Mouse (Mus musculus): ENCODE data around the gene Fut8. TPM values are rescaled to one million over a fixed set of nuclear protein-coding genes. Genes with fewer than 3 reads are reported as not detected.
"Not testable (repeated sequence)": the region's sequence is repeated elsewhere in the genome, so short reads cannot be mapped to it uniquely, and the experiment has no call there.

The Fut8 gene
- polyA plus RNA-seq, 1 experiment, result 10.9 TPM

DNA sequence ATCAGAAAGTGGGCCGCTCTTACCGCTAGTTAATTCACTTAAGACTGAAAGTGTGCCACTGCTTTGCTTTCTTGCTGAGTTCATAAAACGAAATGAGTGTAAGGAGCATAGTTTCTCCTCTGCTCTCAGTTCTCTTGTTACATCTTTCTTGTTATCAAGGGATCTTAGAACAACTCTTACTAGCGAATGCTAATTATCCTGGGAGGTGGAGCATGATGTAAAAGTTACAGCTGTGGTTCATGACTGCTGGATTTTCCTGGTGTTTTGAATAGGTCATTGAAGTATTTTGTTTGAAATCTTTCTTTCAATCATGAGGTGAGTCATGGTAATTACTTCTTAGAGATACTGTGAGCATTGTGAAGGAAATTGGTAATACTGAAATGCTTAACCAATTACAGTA, 53.1 kb downstream of the Fut8 start:
- Histone ChIP-seq H3K4me1 (ENCODE audit: control insufficient read depth, insufficient read depth, insufficient read length, low read length) (no peaks in the 10 kb centered on the region), H3K36me3 (ENCODE audit: control insufficient read depth, insufficient read depth, low read length) (no peaks in the 10 kb centered on the region), H3K27ac (ENCODE audit: insufficient read depth, low read depth, low read length) (no peak overlapping the region), H3K27me3 (ENCODE audit: control insufficient read depth, insufficient read depth, low read length) (no peaks in the 10 kb centered on the region), H3K4me3 (ENCODE audit: low read depth, low read length) (no peak overlapping the region)
- TF ChIP-seq CTCF (IDR thresholded peaks at IDR 0.05; ENCODE audit: extremely low read depth, insufficient read length, insufficient replicate concordance, low read depth, low read length) (no peak), POLR2A (IDR thresholded peaks at IDR 0.05; ENCODE audit: low read depth, low read length) (no peak)
- whole genome bisulfite sequencing, result 67% methylated on average over 4 of the region's 4 CpGs

DNA sequence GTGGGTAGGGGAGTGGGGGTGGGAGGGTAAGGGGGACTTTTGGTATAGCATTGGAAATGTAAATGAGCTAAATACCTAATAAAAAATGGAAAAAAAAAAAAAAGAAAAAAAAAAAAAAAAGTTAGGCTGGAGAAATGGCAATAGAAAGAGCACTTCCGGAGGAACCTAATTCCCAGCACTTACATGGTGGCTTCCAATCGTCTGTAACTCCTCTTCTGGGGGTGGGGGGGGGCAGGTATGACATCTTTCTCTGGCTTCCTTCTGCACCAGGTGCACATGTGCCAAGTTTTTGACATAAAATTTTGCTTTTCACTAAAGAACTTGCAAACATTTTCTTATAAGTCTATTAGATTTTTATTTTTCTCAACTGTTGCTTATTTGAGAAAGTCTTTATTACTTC, 53.9 kb downstream of the Fut8 start:
- not testable (repeated sequence) for H3K4me3 ChIP-seq (ENCODE audit: low read depth, low read length); H3K4me1 ChIP-seq (ENCODE audit: control insufficient read depth, insufficient read depth, insufficient read length, low read length); H3K27me3 ChIP-seq (ENCODE audit: control insufficient read depth, insufficient read depth, low read length); H3K27ac ChIP-seq (ENCODE audit: insufficient read depth, low read depth, low read length); H3K36me3 ChIP-seq (ENCODE audit: control insufficient read depth, insufficient read depth, low read length)
- 50% methylated on average over 2 of the region's 2 CpGs for WGBS

DNA sequence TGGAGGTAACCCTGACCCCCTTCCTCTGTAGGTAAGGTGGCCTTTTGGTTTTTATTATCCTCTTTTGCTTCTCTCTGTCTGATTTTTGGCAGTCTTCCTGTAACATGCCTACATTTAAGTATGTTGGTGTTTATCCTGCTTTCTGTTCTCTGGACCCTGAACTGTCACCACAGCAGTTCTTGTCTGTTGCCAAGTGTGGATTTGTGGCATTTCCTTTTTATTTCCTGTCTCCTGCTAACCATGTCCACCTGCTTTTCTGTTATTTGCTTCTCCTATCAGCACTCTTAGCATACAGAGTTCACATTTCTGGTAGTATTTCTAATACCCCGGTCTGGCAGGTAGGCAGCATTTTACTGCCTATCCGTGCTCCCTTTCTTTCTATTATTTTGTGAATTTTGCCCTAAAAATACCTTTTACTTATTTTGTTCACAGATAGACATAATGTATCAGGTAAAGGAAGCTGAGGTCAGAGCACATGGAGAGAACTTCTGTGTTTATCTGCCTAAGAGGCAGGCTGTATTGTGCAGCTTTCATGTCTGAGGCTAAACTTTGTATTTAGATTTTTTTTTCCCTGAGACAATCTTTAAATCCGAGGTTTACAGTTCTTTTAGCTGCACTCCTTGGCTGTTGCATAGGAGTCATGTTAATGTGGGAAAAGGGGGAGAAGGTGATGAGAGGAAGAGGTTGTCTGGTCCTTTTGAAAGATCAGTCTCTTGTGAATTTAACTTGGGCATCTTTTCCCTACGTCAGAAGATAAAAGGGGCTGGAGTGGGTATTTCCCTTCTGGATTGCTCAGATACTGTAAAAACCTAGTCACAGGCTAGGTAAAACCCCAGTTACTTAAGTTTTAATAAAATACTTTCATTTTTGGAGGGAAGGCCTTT, 54.7 kb downstream of the Fut8 start:
- Histone ChIP-seq H3K4me1 (ENCODE audit: control insufficient read depth, insufficient read depth, insufficient read length, low read length) (no peaks in the 10 kb centered on the region), H3K4me3 (ENCODE audit: low read depth, low read length) (no peak overlapping the region), H3K36me3 (ENCODE audit: control insufficient read depth, insufficient read depth, low read length) (no peaks in the 10 kb centered on the region), H3K27me3 (ENCODE audit: control insufficient read depth, insufficient read depth, low read length) (no peaks in the 10 kb centered on the region), H3K27ac (ENCODE audit: insufficient read depth, low read depth, low read length) (no peak overlapping the region)
- WGBS, result 35% methylated on average over 4 of the region's 4 CpGs
- TF ChIP-seq CTCF (IDR thresholded peaks at IDR 0.05; ENCODE audit: extremely low read depth, insufficient read length, insufficient replicate concordance, low read depth, low read length) (no peak), POLR2A (IDR thresholded peaks at IDR 0.05; ENCODE audit: low read depth, low read length) (no peak)

DNA sequence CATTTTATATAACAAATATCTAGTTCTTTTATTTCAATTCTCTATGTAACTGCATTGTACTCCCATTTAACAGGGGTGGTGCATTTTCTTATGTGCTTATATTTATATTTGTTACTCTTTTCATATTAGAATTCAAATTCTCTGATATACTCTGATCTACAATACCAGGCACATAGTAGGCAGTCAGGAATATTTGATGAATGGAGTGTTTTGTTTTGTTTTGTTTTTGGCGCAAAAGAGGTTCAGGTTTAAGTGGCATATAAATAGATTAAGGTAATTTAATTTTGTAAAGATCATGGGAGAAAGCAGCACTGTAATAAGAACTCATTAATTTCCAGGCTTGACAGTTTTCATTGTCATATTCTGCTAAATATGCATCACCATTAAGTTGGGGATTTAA, 58.2 kb downstream of the Fut8 start:
- no peaks in the 10 kb centered on the region for H3K36me3 ChIP-seq (ENCODE audit: control insufficient read depth, insufficient read depth, low read length)
- no peak for TF ChIP-seq CTCF (IDR thresholded peaks at IDR 0.05; ENCODE audit: extremely low read depth, insufficient read length, insufficient replicate concordance, low read depth, low read length)
- TF ChIP-seq POLR2A (IDR thresholded peaks at IDR 0.05; ENCODE audit: low read depth, low read length), result no peak
- H3K27ac ChIP-seq (ENCODE audit: insufficient read depth, low read depth, low read length), result no peak overlapping the region
- no peaks in the 10 kb centered on the region for H3K4me1 ChIP-seq (ENCODE audit: control insufficient read depth, insufficient read depth, insufficient read length, low read length)
- no peak overlapping the region for H3K4me3 ChIP-seq (ENCODE audit: low read depth, low read length)
- no peaks in the 10 kb centered on the region for H3K27me3 ChIP-seq (ENCODE audit: control insufficient read depth, insufficient read depth, low read length)
- 96% methylated on average over 1 of the region's 1 CpGs for WGBS

DNA sequence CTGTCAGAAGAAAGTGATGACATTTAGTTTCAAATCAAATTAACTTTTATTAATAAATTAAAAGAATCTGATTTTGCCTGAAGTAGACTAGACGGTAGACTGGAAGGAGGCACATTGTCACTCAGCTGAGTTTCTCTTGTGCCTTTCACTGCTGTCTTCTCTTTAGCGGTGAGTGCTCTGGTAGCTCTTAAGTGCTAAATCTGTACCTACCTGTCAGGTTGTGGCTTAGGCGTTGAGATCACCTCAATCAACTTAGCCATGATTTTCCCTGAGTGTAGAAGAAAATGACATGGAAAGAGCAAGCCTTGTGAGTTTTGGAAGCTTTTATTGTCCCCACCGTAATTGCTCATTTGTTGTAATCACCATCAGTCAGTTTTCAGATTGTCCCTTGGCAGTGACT, 59.2 kb downstream of the Fut8 start:
- Histone ChIP-seq H3K27me3 (ENCODE audit: control insufficient read depth, insufficient read depth, low read length) (no peaks in the 10 kb centered on the region), H3K36me3 (ENCODE audit: control insufficient read depth, insufficient read depth, low read length) (no peaks in the 10 kb centered on the region), H3K4me3 (ENCODE audit: low read depth, low read length) (no peak overlapping the region), H3K27ac (ENCODE audit: insufficient read depth, low read depth, low read length) (no peak overlapping the region), H3K4me1 (ENCODE audit: control insufficient read depth, insufficient read depth, insufficient read length, low read length) (no peaks in the 10 kb centered on the region)
- WGBS, result 76% methylated on average over 4 of the region's 4 CpGs
- TF ChIP-seq CTCF (IDR thresholded peaks at IDR 0.05; ENCODE audit: extremely low read depth, insufficient read length, insufficient replicate concordance, low read depth, low read length) (no peak), POLR2A (IDR thresholded peaks at IDR 0.05; ENCODE audit: low read depth, low read length) (no peak)

DNA sequence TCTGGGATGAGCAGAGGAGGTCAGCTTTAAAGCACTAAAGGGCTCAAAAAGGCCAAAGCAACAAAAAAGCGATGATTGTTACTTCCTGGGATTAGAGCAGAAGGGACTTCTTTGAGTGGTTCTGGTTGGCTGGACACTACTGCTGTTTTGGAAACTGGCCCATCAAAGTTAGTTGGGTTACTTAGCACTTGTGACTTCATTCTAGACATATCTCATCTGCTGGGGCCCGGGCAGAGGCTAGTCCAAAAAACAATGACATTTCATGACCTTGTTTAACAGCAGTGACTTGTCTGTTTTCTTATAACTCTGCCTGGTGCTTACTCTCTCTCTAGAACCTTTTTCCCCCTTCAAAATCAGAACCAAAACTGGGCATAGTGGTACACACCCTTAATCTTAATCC, 59.9 kb downstream of the Fut8 start:
- TF ChIP-seq CTCF (IDR thresholded peaks at IDR 0.05; ENCODE audit: extremely low read depth, insufficient read length, insufficient replicate concordance, low read depth, low read length), result no peak
- no peak for TF ChIP-seq POLR2A (IDR thresholded peaks at IDR 0.05; ENCODE audit: low read depth, low read length)
- Histone ChIP-seq H3K36me3 (ENCODE audit: control insufficient read depth, insufficient read depth, low read length) (no peaks in the 10 kb centered on the region), H3K27me3 (ENCODE audit: control insufficient read depth, insufficient read depth, low read length) (no peaks in the 10 kb centered on the region), H3K4me1 (ENCODE audit: control insufficient read depth, insufficient read depth, insufficient read length, low read length) (no peaks in the 10 kb centered on the region), H3K4me3 (ENCODE audit: low read depth, low read length) (no peak overlapping the region), H3K27ac (ENCODE audit: insufficient read depth, low read depth, low read length) (no peak overlapping the region)
- WGBS, result 79% methylated on average over 2 of the region's 2 CpGs

DNA sequence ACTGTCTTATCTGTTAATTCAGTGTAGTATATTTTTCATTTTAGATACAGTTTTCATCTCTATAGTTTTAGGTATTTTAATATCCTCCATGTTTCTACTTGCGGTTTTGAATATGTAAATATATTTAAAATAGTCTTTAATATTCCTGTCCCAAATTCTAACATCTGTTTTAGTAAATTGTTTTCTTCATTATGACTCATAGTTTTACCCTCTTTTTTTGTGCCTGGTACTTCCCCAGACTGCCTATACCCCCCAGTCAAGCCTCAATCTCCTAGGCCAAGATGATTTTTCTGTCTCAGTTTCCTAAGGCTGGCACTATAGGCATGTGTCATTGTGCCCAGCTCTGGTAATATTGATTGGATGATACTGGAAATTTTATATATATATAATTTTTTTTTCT, 64.1 kb downstream of the Fut8 start:
- Histone ChIP-seq H3K27ac (ENCODE audit: insufficient read depth, low read depth, low read length) (no peak overlapping the region), H3K4me3 (ENCODE audit: low read depth, low read length) (no peak overlapping the region), H3K4me1 (ENCODE audit: control insufficient read depth, insufficient read depth, insufficient read length, low read length) (no peaks in the 10 kb centered on the region), H3K27me3 (ENCODE audit: control insufficient read depth, insufficient read depth, low read length) (no peaks in the 10 kb centered on the region), H3K36me3 (ENCODE audit: control insufficient read depth, insufficient read depth, low read length) (no peaks in the 10 kb centered on the region)
- no peak for TF ChIP-seq CTCF (IDR thresholded peaks at IDR 0.05; ENCODE audit: extremely low read depth, insufficient read length, insufficient replicate concordance, low read depth, low read length)
- no peak for TF ChIP-seq POLR2A (IDR thresholded peaks at IDR 0.05; ENCODE audit: low read depth, low read length)
- WGBS, result 100% methylated on average over 1 of the region's 1 CpGs

Measured in small intestine, adult 2 months (tissue).